Mouse (Mus musculus) brain, embryonic 14.5 days (tissue): ENCODE results near the gene Sult1e1. TPM values are rescaled to one million over a fixed set of nuclear protein-coding genes. Genes with fewer than 3 reads are reported as not detected.
A peak's percentile ranks its signal among the peaks of the same experiment; 100 is the strongest.

Experiments used
- DNase-seq: peaks from one replicate; pipeline ENCODE4 v3.0.0-alpha.2; 2011; ENCODE audit warnings: low read depth
- CTCF ChIP-seq: fragments of 200-500 bp; IDR thresholded peaks from 2 replicates; pipeline ENCODE4 v1.5.1; 2012; ENCODE audit warnings: inconsistent platforms, mild to moderate bottlenecking, moderate library complexity, borderline replicate concordance; ENCODE audit not compliant: insufficient read depth, insufficient read length; ENCODE audit errors: extremely low read depth
- POLR2A ChIP-seq: fragments of 200-500 bp; IDR thresholded peaks from 2 replicates; pipeline ENCODE4 v1.6.1; 2012; ENCODE audit warnings: mild to moderate bottlenecking, inconsistent platforms, borderline replicate concordance; ENCODE audit not compliant: poor library complexity, insufficient read depth, insufficient read length, severe bottlenecking; ENCODE audit errors: extremely low read depth
- polyA plus RNA-seq: library from polyadenylated mRNA; depleted of rRNA; stranded (reverse); fragments of >200 nt; gene quantifications from 2 replicates; pipeline ENCODE4 v1.2.3, GENCODE M21; 2012; rRNA removed

Sult1e1 gene
- polyA plus RNA-seq, result not detected in 2 replicates

DNA sequence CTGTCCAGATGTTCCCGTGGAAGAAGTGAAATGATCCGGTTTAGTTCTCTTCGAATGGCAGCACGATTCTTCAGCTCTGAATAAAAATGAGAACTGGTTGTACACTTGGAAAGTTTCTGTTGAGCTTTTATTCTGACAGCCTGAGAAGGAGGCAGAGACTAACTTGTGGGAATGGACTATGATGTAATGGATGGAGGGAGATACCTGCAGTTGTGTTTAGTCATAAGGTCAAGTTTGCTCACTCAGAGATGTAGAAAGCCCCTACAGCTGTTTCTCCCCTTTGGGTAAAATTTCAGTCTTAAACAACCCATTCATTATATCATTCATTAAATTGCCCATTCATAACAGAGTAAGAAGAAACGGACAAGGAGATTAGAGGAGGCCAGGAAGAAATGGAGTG is at the start of gene Sult1e1:
Sult1e1 (minus strand) TSS at position 101 of the 400 bp plus-strand sequence.
- DNase-seq, result no peak
- no peak for TF ChIP-seq POLR2A
- TF ChIP-seq CTCF, result no peak

DNA sequence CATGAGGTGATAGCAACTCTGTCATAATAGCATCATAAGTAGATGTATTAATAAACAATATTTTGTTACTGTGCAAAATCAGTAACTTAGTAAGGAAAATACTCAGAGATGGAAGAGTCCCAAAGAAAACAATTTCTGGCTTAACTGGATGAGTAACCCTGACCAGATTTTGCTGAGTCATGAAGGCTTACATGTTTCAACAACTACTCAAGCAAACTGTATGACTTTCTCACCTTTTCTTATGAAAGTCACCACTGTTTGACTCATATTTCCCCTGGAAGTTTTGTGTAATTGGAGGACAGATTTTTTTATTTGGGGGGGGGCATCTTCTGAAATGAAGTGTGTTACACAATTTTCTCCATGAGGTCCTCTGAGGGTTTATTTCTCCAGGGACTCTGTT is 31.3 kb upstream of the Sult1e1 start:
- TF ChIP-seq CTCF, result no peak
- TF ChIP-seq POLR2A, result no peak
- no peak for DNase-seq

DNA sequence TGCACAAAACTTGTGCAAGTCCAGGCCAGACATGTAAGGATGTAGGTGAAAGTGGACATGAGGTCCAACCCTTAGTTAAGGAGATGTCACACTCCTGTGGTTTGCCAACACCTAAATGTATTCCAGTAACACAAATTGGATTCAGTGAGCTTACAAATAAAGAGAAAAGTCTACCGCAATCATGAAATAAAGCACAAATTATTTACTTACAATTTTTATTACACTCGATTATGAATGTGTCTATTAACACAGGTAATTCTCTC is 23.7 kb upstream of the Sult1e1 start:
- no peak for DNase-seq
- no peak for TF ChIP-seq POLR2A
- no peak for TF ChIP-seq CTCF

DNA sequence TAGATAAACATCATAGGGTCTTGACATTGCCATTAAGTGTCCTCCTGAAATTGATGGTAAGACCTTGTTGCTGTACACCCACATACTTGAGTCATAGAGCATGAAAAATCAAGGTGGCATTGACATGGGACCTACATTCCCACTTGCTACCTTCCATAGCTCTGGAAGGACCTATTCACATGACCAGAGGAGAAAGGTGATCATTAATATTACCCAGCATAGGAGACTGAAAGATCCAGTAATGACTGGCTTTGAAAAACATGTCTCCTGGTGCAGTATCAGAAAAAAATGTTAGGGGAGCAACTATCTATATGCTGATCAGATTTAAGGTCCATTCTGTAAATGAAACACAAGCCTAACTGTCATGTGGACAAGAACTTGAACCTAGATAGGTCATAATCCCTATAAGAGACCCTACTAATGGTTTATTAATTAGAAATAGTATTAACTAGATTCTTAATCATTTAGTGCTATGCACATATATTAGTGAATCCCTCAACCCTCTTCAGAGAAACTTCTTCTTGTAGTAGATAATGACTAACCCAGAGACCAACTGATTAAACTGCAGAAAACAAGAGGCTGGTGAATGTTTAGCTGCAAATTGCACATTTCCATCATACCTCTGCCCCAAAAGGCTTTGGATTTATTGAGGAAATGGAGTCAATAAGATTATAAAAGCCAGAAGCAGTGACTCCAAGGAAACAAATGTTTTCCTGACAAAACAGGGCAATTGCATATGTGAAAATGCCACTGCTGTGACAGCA is 23.2 kb upstream of the Sult1e1 start:
- TF ChIP-seq CTCF (no peak), POLR2A (no peak)
- no peak for DNase-seq

DNA sequence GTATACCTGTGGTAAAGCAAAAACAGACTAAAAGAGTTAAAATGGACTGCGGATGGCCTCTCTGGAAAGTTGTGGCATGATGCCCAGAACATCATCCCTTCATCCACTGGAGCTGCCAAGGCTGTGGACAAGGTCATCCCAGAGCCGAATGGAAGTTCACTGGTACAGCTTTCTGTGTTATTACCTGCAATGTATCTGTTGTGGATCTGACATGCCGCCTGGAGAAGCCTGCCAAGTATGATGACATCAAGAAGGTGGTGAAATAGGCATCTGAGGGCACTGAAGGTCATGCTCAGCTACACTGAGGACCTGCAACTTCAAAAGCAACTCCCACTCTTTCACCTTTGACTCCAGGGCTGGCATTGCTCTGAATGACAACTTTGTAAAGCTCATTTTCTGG is 9.6 kb upstream of the Sult1e1 start:
- no peak for TF ChIP-seq CTCF
- no peak for TF ChIP-seq POLR2A
- DNase-seq, result no peak

DNA sequence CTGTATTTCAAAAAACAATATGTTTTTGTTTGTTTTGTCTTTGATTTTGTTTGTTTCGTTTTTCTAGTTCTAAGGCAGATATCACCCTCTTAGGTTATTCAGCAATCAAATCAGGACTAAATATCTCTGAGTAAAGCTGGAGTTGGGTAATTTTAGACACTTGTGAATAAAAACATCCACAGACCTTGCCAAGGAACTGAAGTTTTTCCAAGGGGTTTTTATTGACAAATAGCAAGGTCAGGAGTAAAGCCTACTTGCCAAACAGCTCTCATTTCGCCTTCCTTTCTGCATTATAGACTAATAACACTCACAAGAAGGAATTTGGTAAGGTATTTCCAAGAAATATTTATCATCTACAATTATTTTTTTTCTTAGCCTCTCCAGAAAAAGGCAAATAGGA is 6.5 kb upstream of the Sult1e1 start:
- TF ChIP-seq POLR2A, result no peak
- no peak for TF ChIP-seq CTCF
- DNase-seq, result no peak

DNA sequence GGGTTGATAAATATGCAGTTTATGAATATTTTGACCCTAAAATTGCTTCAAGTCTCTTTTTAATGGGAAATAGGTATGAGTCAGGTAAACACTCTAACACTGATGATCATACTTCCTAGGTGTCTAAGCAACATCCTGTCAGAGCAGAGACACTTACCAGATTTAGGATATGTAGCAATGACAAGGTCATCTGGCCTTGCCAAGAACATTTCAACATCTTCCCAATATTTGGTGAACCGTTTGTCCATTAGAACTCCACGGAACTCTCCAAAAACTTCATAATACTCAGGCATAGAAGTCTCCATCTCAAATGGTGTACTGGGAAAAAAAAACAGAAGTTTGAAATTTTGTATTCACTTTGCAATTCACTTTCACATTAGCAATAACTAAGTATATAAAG is 1.5 kb downstream of the Sult1e1 start:
- TF ChIP-seq POLR2A (no peak), CTCF (no peak)
- no peak for DNase-seq

DNA sequence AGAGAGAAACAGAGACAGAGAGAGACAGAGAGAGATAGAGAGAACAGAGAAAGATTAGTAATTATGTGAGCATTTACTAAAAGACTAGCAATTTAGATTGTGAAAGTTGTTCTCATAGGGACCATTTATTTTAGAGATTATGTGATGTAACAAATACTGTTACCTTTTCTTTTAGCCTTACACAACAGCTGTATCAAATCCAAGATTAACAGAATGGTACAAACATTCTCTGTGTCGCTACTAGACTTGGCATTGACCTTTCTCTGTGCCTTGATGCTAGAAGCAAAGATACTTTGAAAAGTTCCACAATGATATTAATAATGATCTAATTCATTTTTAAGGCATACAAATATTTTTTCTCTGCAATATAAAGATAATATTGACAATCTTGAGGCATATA is 11.0 kb downstream of the Sult1e1 start:
- no peak for TF ChIP-seq CTCF
- no peak for DNase-seq

DNA sequence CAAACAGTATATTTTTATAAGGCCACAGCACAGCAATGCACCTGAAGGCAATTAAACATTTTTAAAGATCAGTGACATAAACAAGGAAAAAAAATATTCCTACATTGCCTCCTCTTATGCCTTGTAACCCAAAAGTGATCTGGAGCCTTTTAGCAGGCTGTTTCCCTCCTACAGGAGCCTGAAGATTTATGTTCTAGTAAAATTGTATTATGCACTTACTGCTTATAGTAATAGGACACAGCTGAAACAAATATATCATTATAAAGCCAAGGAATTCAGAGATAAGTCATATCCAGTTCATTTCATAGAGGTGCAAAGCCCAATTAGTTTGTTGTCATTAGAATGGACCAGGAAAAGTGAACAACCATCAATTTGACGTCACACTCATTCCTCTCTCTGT is 17.2 kb downstream of the Sult1e1 start:
- TF ChIP-seq CTCF (no peak), POLR2A (no peak)
- DNase-seq, result no peak

DNA sequence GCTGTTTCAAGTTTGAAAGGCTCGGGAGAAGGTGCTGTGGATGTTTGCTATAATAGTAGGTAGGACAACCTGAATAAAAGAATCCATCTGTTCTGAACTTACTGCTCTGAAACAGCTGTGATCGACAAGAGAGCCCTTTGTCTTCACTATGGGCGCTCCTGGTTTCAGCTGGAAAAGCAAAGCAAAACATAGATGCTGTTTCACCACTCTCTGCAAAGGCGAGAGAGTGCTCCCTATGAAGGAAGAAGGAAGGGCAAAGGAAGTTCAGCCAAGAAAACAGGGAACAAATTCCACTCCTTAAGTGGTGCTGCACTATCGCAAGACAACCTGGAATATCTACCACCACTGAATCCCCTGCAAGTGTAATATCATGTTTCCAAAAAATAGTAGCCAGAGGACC is 17.9 kb downstream of the Sult1e1 start:
- DNase-seq, result peak; percentile 1
- TF ChIP-seq POLR2A, result no peak
- no peak for TF ChIP-seq CTCF

DNA sequence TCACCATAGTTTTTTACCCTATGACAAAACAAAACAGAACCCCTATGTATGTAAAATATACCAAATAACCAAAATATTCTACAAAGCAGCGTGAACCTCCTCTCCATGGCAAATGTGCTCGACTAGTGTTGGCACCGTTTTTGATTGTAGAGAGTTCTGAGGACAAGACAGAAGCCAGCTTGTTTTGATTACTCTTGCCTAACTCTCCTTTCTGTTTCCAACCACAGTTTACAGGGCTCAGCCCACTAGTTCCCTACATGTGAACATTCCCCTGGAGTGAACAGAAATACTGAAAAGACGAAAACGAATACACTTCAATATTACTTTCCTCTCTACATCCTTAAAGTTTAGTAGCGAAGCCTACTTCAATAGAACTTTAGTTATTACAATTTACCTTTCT is 18.6 kb downstream of the Sult1e1 start:
- no peak for DNase-seq
- TF ChIP-seq CTCF, result no peak

DNA sequence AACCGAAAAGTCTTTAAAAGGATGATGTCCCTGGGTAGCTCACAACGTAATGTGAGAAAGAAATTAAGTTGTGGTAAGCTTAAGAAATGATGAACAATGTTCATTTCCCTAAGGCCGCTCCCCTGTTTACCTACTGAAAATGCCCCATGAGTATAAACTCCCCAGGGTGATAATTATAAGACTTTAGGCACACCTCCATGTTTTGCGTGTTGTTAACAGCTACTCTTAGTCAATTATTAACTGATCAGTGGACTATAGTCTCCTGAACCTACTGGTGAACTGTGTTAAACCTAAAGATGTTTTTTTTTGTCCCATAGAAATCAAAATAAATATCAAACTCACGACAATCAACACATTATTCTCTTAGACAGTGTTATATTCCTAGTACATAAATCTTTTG is 22.5 kb downstream of the Sult1e1 start, which contains the start of gene Sult1d1:
Sult1d1 (minus strand) TSS at position 183 of the 400 bp plus-strand sequence.
- TF ChIP-seq POLR2A, result no peak
- DNase-seq, result no peak

DNA sequence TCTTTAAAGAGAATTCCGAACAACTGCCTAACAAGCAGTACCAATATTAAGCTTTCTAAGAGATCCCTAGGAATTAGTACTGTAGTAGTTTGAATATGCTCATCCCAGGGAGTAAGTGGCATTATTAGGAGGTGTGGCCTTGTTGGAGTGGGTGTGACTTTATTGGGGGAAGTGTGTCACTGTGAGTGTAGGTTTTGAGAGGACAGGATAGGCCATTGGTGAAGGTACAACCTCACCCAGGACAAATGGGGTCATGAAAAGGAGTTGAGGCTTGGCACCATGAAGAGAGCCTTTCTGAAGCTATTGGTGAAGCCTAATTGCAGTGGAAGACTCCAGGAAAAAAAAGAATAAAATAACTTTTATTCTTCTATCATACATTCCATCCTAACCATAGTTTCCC is 24.1 kb downstream of the Sult1e1 start:
- TF ChIP-seq POLR2A (no peak), CTCF (no peak)

DNA sequence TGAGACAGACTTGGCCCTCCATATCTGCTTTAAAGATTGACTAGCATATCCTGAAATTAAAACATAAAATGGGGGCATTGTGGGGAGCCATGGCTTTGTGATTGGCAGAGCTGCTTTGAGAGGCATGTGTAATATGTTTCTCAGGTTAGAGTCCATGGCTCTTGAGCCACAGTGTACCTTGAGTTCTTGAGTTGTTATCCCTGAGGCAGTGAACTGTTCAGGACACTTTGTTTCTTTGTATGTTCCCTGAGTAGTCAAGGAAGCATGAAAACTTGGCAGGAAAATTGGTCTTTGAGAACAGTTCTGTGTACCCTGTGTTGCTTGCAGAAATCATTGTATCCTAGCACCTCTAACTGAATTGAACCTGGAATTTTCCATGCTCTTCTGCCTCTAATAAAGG is 28.4 kb downstream of the Sult1e1 start:
- no peak for TF ChIP-seq CTCF
- no peak for TF ChIP-seq POLR2A
- no peak for DNase-seq

More for the DNA sequence above, 24.1 kb downstream of the Sult1e1 start:
- no peak for DNase-seq
